Mouse (Mus musculus): ENCODE data around the gene Tstd1. TPM values are rescaled to one million over a fixed set of nuclear protein-coding genes. Genes with fewer than 3 reads are reported as not detected.
A peak's percentile ranks its signal among the peaks of the same experiment; 100 is the strongest.

The Tstd1 gene
- polyA plus RNA-seq, 1 experiment from 2014 or later, result 3.3 TPM

GRCm38 (mm10) chr1:171439072-171439471 lies 20.4 kb downstream of the Tstd1 start:
- H3K4me3 ChIP-seq (ENCODE audit: low read depth, low read length), result no peak overlapping the region
- no peaks in the 10 kb centered on the region; the same call in 1 of the 2 replicates for H3K4me1 ChIP-seq (ENCODE audit: control insufficient read depth, insufficient read depth, low read length)
- H3K4me2 ChIP-seq (ENCODE audit: low read depth, severe bottlenecking), result no peak overlapping the region; the same call in 1 of the 2 replicates
- DNase-seq (ENCODE audit: low spot score) (no peak), ATAC-seq (ENCODE audit: insufficient number of reproducible peaks, low FRiP score, low TSS enrichment, low read depth) (no peak)
- no peak overlapping the region for H3K9ac ChIP-seq (ENCODE audit: low read length)
- H3K27me3 ChIP-seq (ENCODE audit: control insufficient read depth, insufficient read depth, low read length), result peaks cover 9% of the 10 kb centered on the region; the same call in 1 of the 2 replicates
- H3K36me3 ChIP-seq (ENCODE audit: control insufficient read depth, insufficient read depth, low read length), result no peaks in the 10 kb centered on the region
- 31% methylated on average over 8 of the region's 8 CpGs for WGBS
- no peak overlapping the region for H3K27ac ChIP-seq (replicated peaks; ENCODE audit: low read depth, low read length)
- no peaks in the 10 kb centered on the region for H3K9me3 ChIP-seq (ENCODE audit: control insufficient read depth, low read length)

GRCm38 (mm10) chr1:171440025-171440725 lies 21.5 kb downstream of the Tstd1 start:
- Histone ChIP-seq H3K4me1 (ENCODE audit: control insufficient read depth, insufficient read depth, low read length) (no peaks in the 10 kb centered on the region; the same call in 1 of the 2 replicates), H3K4me3 (ENCODE audit: low read depth, low read length) (no peak overlapping the region; the same call in 1 of the 2 replicates), H3K36me3 (ENCODE audit: control insufficient read depth, insufficient read depth, low read length) (no peaks in the 10 kb centered on the region), H3K27me3 (ENCODE audit: control insufficient read depth, insufficient read depth, low read length) (peaks cover 9% of the 10 kb centered on the region; the same call in 1 of the 2 replicates), H3K9me3 (ENCODE audit: control insufficient read depth, low read length) (no peaks in the 10 kb centered on the region), H3K9ac (ENCODE audit: low read length) (no peak overlapping the region), H3K27ac (replicated peaks; ENCODE audit: low read depth, low read length) (no peak overlapping the region), H3K4me2 (ENCODE audit: low read depth, severe bottlenecking) (peak overlapping the region; percentile 18; the same call in 1 of the 2 replicates)
- ATAC-seq (ENCODE audit: insufficient number of reproducible peaks, low FRiP score, low TSS enrichment, low read depth) (no peak), DNase-seq (ENCODE audit: low spot score) (peak; percentile 37)
- WGBS, result 38% methylated on average over 9 of the region's 9 CpGs

GRCm38 (mm10) chr1:171441466-171442412 lies 23.1 kb downstream of the Tstd1 start:
- H3K36me3 ChIP-seq (ENCODE audit: control insufficient read depth, insufficient read depth, low read length), result no peaks in the 10 kb centered on the region
- no peak overlapping the region for H3K9ac ChIP-seq (ENCODE audit: low read length)
- H3K4me1 ChIP-seq (ENCODE audit: control insufficient read depth, insufficient read depth, low read length), result no peaks in the 10 kb centered on the region; the same call in 1 of the 2 replicates
- no peak overlapping the region for H3K4me2 ChIP-seq (ENCODE audit: low read depth, severe bottlenecking)
- ATAC-seq (ENCODE audit: insufficient number of reproducible peaks, low FRiP score, low TSS enrichment, low read depth), result no peak
- no peak for DNase-seq (ENCODE audit: low spot score)
- no peak overlapping the region for H3K4me3 ChIP-seq (ENCODE audit: low read depth, low read length)
- WGBS, result 57% methylated on average over 7 of the region's 7 CpGs
- peaks cover 9% of the 10 kb centered on the region; the same call in 1 of the 2 replicates for H3K27me3 ChIP-seq (ENCODE audit: control insufficient read depth, insufficient read depth, low read length)
- no peak overlapping the region for H3K27ac ChIP-seq (replicated peaks; ENCODE audit: low read depth, low read length)
- H3K9me3 ChIP-seq (ENCODE audit: control insufficient read depth, low read length), result no peaks in the 10 kb centered on the region

- no peak overlapping the region for H3K27ac ChIP-seq (replicated peaks; ENCODE audit: low read depth, low read length)
- peaks cover 6% of the 10 kb centered on the region; the same call in 1 of the 2 replicates for H3K27me3 ChIP-seq (ENCODE audit: control insufficient read depth, insufficient read depth, low read length)
- H3K36me3 ChIP-seq (ENCODE audit: control insufficient read depth, insufficient read depth, low read length), result no peaks in the 10 kb centered on the region
- H3K9me3 ChIP-seq (ENCODE audit: control insufficient read depth, low read length), result no peaks in the 10 kb centered on the region
- no peak for ATAC-seq (ENCODE audit: insufficient number of reproducible peaks, low FRiP score, low TSS enrichment, low read depth)
- WGBS, result 85% methylated on average over 8 of the region's 8 CpGs
- no peak overlapping the region for H3K4me3 ChIP-seq (ENCODE audit: low read depth, low read length)
- H3K4me2 ChIP-seq (ENCODE audit: low read depth, severe bottlenecking), result no peak overlapping the region
- DNase-seq (ENCODE audit: low spot score), result no peak
- no peaks in the 10 kb centered on the region; the same call in 1 of the 2 replicates for H3K4me1 ChIP-seq (ENCODE audit: control insufficient read depth, insufficient read depth, low read length)
- H3K9ac ChIP-seq (ENCODE audit: low read length), result no peak overlapping the region
These were observed 23.7 kb downstream of the Tstd1 start for GRCm38 (mm10) chr1:171442413-171442760.

- no peaks in the 10 kb centered on the region; the same call in 1 of the 2 replicates for H3K4me1 ChIP-seq (ENCODE audit: control insufficient read depth, insufficient read depth, low read length)
- H3K36me3 ChIP-seq (ENCODE audit: control insufficient read depth, insufficient read depth, low read length), result no peaks in the 10 kb centered on the region
- H3K27me3 ChIP-seq (ENCODE audit: control insufficient read depth, insufficient read depth, low read length), result no peaks in the 10 kb centered on the region
- DNase-seq (ENCODE audit: low spot score) (no peak), ATAC-seq (ENCODE audit: insufficient number of reproducible peaks, low FRiP score, low TSS enrichment, low read depth) (no peak)
- no peak overlapping the region for H3K9ac ChIP-seq (ENCODE audit: low read length)
- no peak overlapping the region for H3K27ac ChIP-seq (replicated peaks; ENCODE audit: low read depth, low read length)
- 91% methylated on average over 5 of the region's 5 CpGs for WGBS
- H3K4me3 ChIP-seq (ENCODE audit: low read depth, low read length), result no peak overlapping the region
- H3K9me3 ChIP-seq (ENCODE audit: control insufficient read depth, low read length), result no peaks in the 10 kb centered on the region
- H3K4me2 ChIP-seq (ENCODE audit: low read depth, severe bottlenecking), result no peak overlapping the region
These were observed 26.4 kb downstream of the Tstd1 start for GRCm38 (mm10) chr1:171445050-171445449.

- Histone ChIP-seq H3K4me1 (ENCODE audit: control insufficient read depth, insufficient read depth, low read length) (no peaks in the 10 kb centered on the region), H3K9me3 (ENCODE audit: control insufficient read depth, low read length) (no peaks in the 10 kb centered on the region), H3K27ac (replicated peaks; ENCODE audit: low read depth, low read length) (no peak overlapping the region), H3K9ac (ENCODE audit: low read length) (no peak overlapping the region), H3K27me3 (ENCODE audit: control insufficient read depth, insufficient read depth, low read length) (no peaks in the 10 kb centered on the region), H3K36me3 (ENCODE audit: control insufficient read depth, insufficient read depth, low read length) (no peaks in the 10 kb centered on the region), H3K4me2 (ENCODE audit: low read depth, severe bottlenecking) (no peak overlapping the region), H3K4me3 (ENCODE audit: low read depth, low read length) (no peak overlapping the region)
- ATAC-seq (ENCODE audit: insufficient number of reproducible peaks, low FRiP score, low TSS enrichment, low read depth) (no peak), DNase-seq (ENCODE audit: low spot score) (no peak)
- 82% methylated on average over 7 of the region's 7 CpGs for WGBS
These were observed 28.2 kb downstream of the Tstd1 start for GRCm38 (mm10) chr1:171446854-171447253.

GRCm38 (mm10) chr1:171447692-171448091 lies 29.0 kb downstream of the Tstd1 start:
- Histone ChIP-seq H3K4me2 (ENCODE audit: low read depth, severe bottlenecking) (no peak overlapping the region), H3K9me3 (ENCODE audit: control insufficient read depth, low read length) (no peaks in the 10 kb centered on the region), H3K4me3 (ENCODE audit: low read depth, low read length) (no peak overlapping the region), H3K4me1 (ENCODE audit: control insufficient read depth, insufficient read depth, low read length) (no peaks in the 10 kb centered on the region), H3K9ac (ENCODE audit: low read length) (no peak overlapping the region), H3K27me3 (ENCODE audit: control insufficient read depth, insufficient read depth, low read length) (no peaks in the 10 kb centered on the region), H3K27ac (replicated peaks; ENCODE audit: low read depth, low read length) (no peak overlapping the region), H3K36me3 (ENCODE audit: control insufficient read depth, insufficient read depth, low read length) (no peaks in the 10 kb centered on the region)
- 76% methylated on average over 10 of the region's 10 CpGs for WGBS
- DNase-seq (ENCODE audit: low spot score), result no peak
- ATAC-seq (ENCODE audit: insufficient number of reproducible peaks, low FRiP score, low TSS enrichment, low read depth), result no peak

- no peak for DNase-seq (ENCODE audit: low spot score)
- ATAC-seq (ENCODE audit: insufficient number of reproducible peaks, low FRiP score, low TSS enrichment, low read depth), result no peak
- Histone ChIP-seq H3K4me2 (ENCODE audit: low read depth, severe bottlenecking) (no peak overlapping the region), H3K36me3 (ENCODE audit: control insufficient read depth, insufficient read depth, low read length) (no peaks in the 10 kb centered on the region), H3K4me1 (ENCODE audit: control insufficient read depth, insufficient read depth, low read length) (no peaks in the 10 kb centered on the region), H3K27ac (replicated peaks; ENCODE audit: low read depth, low read length) (no peak overlapping the region), H3K9ac (ENCODE audit: low read length) (no peak overlapping the region), H3K4me3 (ENCODE audit: low read depth, low read length) (no peak overlapping the region), H3K27me3 (ENCODE audit: control insufficient read depth, insufficient read depth, low read length) (no peaks in the 10 kb centered on the region), H3K9me3 (ENCODE audit: control insufficient read depth, low read length) (no peaks in the 10 kb centered on the region)
- WGBS, result 86% methylated on average over 11 of the region's 11 CpGs
These were observed 31.4 kb downstream of the Tstd1 start for GRCm38 (mm10) chr1:171450062-171450461.

All from limb, embryonic 11.5 days (tissue).